Mouse (Mus musculus) myocyte (in vitro differentiated cells): ENCODE measurements around the gene Morf4l1.
"Not testable (repeated sequence)": the region's sequence is repeated elsewhere in the genome, so short reads cannot be mapped to it uniquely, and the experiment has no call there.

Source experiments
- E2F4 ChIP-seq: IDR thresholded peaks from one replicate; pipeline ENCODE4 v1.6.1; 2011; ENCODE audit warnings: mild to moderate bottlenecking, control low read depth, moderate library complexity; ENCODE audit not compliant: insufficient read depth
- MAX ChIP-seq: IDR thresholded peaks from one replicate; pipeline ENCODE4 v1.6.1; 2011; ENCODE audit warnings: low read depth, mild to moderate bottlenecking, control low read depth
- MYOG ChIP-seq, 3 experiments: IDR thresholded peaks; one replicate each; pipeline ENCODE4 v1.6.1; 2011; ENCODE audit warnings: control low read depth in 2 of 3, low read depth in 2 of 3, mild to moderate bottlenecking in 2 of 3; ENCODE audit not compliant: insufficient read length in 2 of 3, control insufficient read depth in 1 of 3, insufficient read depth in 1 of 3
- POLR2A ChIP-seq: IDR thresholded peaks from one replicate; pipeline ENCODE4 v1.6.1; 2011; ENCODE audit warnings: low read depth, mild to moderate bottlenecking, control low read depth, moderate library complexity; ENCODE audit not compliant: insufficient read length
- POLR2AphosphoS2 ChIP-seq: IDR thresholded peaks from one replicate; pipeline ENCODE4 v1.6.1; 2011; ENCODE audit warnings: low read depth, control low read depth; ENCODE audit not compliant: insufficient read length
- USF1 ChIP-seq: IDR thresholded peaks from one replicate; pipeline ENCODE4 v1.6.1; 2011; ENCODE audit warnings: low read depth, mild to moderate bottlenecking, control low read depth, moderate library complexity

- TF ChIP-seq POLR2A; MYOG (IDR thresholded peaks at IDR 0.05; ENCODE audit: control insufficient read depth in 1 of 3, insufficient read depth in 1 of 3, insufficient read length in 2 of 3, low read depth in 2 of 3); USF1; MAX; E2F4; POLR2AphosphoS2: not testable (repeated sequence)
These were observed 53.6 kb downstream of the Morf4l1 start for GRCm38 (mm10) chr9:90060932-90061331.
